ENCODE assay signal across 23 mouse cellular contexts in the genomic region with DNA sequence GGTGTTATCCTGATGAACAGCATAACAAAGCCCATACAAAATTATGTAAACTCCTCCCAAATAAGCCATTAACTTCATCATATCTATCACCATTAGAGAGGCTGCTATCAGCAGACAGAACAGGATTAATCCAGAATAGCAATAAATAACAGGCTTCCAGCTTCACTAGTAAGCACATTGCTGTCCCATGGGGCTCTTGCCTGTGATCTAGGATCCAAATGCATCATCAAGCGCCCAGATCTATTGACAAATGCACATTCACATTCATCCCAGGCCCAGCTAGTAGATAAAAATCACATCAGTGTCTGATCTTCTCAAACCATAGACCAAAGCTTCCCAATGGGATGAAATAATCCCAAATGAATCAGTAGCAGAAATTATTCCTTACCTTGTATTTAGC.
A peak's percentile ranks its signal among the peaks of the same experiment; 100 is the strongest.
DNase-seq lines count a peak whose midpoint lies in the region; ATAC-seq and TF ChIP-seq lines count a peak whose summit lies in the region.
"Had no signal": no experiment of that assay in that cellular context is flagged by ENCODE, and none has a peak within 500 bp of the region (broad histone marks: within the 10 kb centered on the region; RNA-seq: fewer than 3 reads in every experiment).

No protein-coding gene starts in this region.

- no peak overlapping the region for H3K4me3 ChIP-seq in hindbrain, embryonic 12.5 days
- no peak overlapping the region for H3K4me3 ChIP-seq in hindbrain, embryonic 10.5 days
- no peak overlapping the region for H3K4me3 ChIP-seq in midbrain, embryonic 14.5 days (replicated peaks; ENCODE audit: low read depth, low read length)
- no peak overlapping the region for H3K4me3 ChIP-seq in midbrain, embryonic 16.5 days (ENCODE audit: low read depth, low read length)
- no peak overlapping the region for H3K4me3 ChIP-seq in left cerebral cortex, adult 2 months
- H3K4me3 ChIP-seq: embryonic facial prominence, embryonic 12.5 days; embryonic facial prominence, embryonic 15.5 days; gastrocnemius, adult 2 months; hindbrain, embryonic 15.5 days had no signal

- H3K9me3 ChIP-seq in hindbrain, embryonic 12.5 days (replicated peaks) = no peaks in the 10 kb centered on the region
- no peaks in the 10 kb centered on the region for H3K9me3 ChIP-seq in hindbrain, embryonic 10.5 days
- no peaks in the 10 kb centered on the region for H3K9me3 ChIP-seq in midbrain, embryonic 14.5 days (ENCODE audit: control insufficient read depth, low read length)
- H3K9me3 ChIP-seq in midbrain, embryonic 16.5 days (replicated peaks; ENCODE audit: control insufficient read depth, low read length, poor library complexity, severe bottlenecking) = no peaks in the 10 kb centered on the region
- H3K9me3 ChIP-seq: embryonic facial prominence, embryonic 12.5 days; embryonic facial prominence, embryonic 15.5 days; hindbrain, embryonic 15.5 days had no signal

- 0 out of 2 replicates have a peak overlapping the region, but pooled peaks have one; percentile 4 for H3K27ac ChIP-seq in hindbrain, embryonic 12.5 days
- H3K27ac ChIP-seq in hindbrain, embryonic 10.5 days = no peak overlapping the region
- no peak overlapping the region for H3K27ac ChIP-seq in midbrain, embryonic 14.5 days (replicated peaks; ENCODE audit: low read depth, low read length)
- no peak overlapping the region for H3K27ac ChIP-seq in midbrain, embryonic 16.5 days (ENCODE audit: low read length)
- no peak overlapping the region for H3K27ac ChIP-seq in left cerebral cortex, adult 2 months
- H3K27ac ChIP-seq: embryonic facial prominence, embryonic 12.5 days; embryonic facial prominence, embryonic 15.5 days; gastrocnemius, adult 2 months; hindbrain, embryonic 15.5 days had no signal

- WGBS in hindbrain, embryonic 12.5 days = 40% methylated on average over 1 of the region's 1 CpGs
- WGBS in hindbrain, embryonic 10.5 days = 68% methylated on average over 1 of the region's 1 CpGs
- WGBS in midbrain, embryonic 14.5 days = 51% methylated on average over 1 of the region's 1 CpGs
- WGBS in midbrain, embryonic 16.5 days = 42% methylated on average over 1 of the region's 1 CpGs

- H3K4me2 ChIP-seq in hindbrain, embryonic 12.5 days (replicated peaks) = no peak overlapping the region
- H3K4me2 ChIP-seq in midbrain, embryonic 14.5 days (ENCODE audit: low read length) = no peak overlapping the region
- H3K4me2 ChIP-seq in midbrain, embryonic 16.5 days (ENCODE audit: low read length) = no peak overlapping the region
- H3K4me2 ChIP-seq: embryonic facial prominence, embryonic 12.5 days; embryonic facial prominence, embryonic 15.5 days; heart, embryonic 11.5 days; hindbrain, embryonic 15.5 days had no signal

- no peaks in the 10 kb centered on the region for H3K27me3 ChIP-seq in hindbrain, embryonic 12.5 days
- H3K27me3 ChIP-seq in hindbrain, embryonic 10.5 days (ENCODE audit: insufficient read depth, poor library complexity, severe bottlenecking) = no peaks in the 10 kb centered on the region
- H3K27me3 ChIP-seq in midbrain, embryonic 14.5 days (ENCODE audit: control insufficient read depth, insufficient read depth, low read length) = no peaks in the 10 kb centered on the region
- no peaks in the 10 kb centered on the region for H3K27me3 ChIP-seq in midbrain, embryonic 16.5 days (ENCODE audit: control insufficient read depth, insufficient read depth, low read depth, low read length)
- H3K27me3 ChIP-seq: embryonic facial prominence, embryonic 12.5 days; embryonic facial prominence, embryonic 15.5 days; hindbrain, embryonic 15.5 days had no signal

- TF ChIP-seq CTCF in brain, embryonic 14.5 days (IDR thresholded peaks at IDR 0.05; ENCODE audit: borderline replicate concordance, extremely low read depth, insufficient read depth, insufficient read length) = no peak
- TF ChIP-seq CTCF in left cerebral cortex, adult 2 months (IDR thresholded peaks at IDR 0.05) = no peak

- no peak overlapping the region for H3K9ac ChIP-seq in hindbrain, embryonic 12.5 days
- H3K9ac ChIP-seq in midbrain, embryonic 14.5 days (replicated peaks; ENCODE audit: low read length) = no peak overlapping the region
- H3K9ac ChIP-seq in midbrain, embryonic 16.5 days (ENCODE audit: low read depth, low read length) = no peak overlapping the region
- H3K9ac ChIP-seq: embryonic facial prominence, embryonic 12.5 days; embryonic facial prominence, embryonic 15.5 days; forebrain, postnatal 0 days; hindbrain, embryonic 15.5 days had no signal

- DNase-seq in embryo, embryonic 10.5 days (ENCODE audit: low spot score) = peak; percentile 11
- no peak for DNase-seq in embryo, embryonic 10 days (ENCODE audit: low spot score)
- DNase-seq in hindbrain, embryonic 10.5 days (ENCODE audit: low spot score) = no peak
- peak; percentile 51 for DNase-seq in midbrain, embryonic 14.5 days
- DNase-seq in brain, embryonic 14.5 days (ENCODE audit: low read depth) = peak; percentile 32
- no peak for DNase-seq in left cerebral cortex, adult 2 months (ENCODE audit: extremely low spot score in 1 of 2, low spot score in 2 of 2)
- DNase-seq: adrenal gland, adult 8-10 months; adrenal gland, postnatal 25 days; cerebellum, adult 18-20 months; cerebellum, adult 9-10 months; cerebellum, postnatal 14 days; forebrain, postnatal 0 days; gastrocnemius, adult 2 months; gastrocnemius, postnatal 14 days; heart, adult 11 months had no signal

- no peaks in the 10 kb centered on the region for H3K36me3 ChIP-seq in hindbrain, embryonic 12.5 days
- no peaks in the 10 kb centered on the region for H3K36me3 ChIP-seq in hindbrain, embryonic 10.5 days
- no peaks in the 10 kb centered on the region for H3K36me3 ChIP-seq in midbrain, embryonic 14.5 days (ENCODE audit: control insufficient read depth, insufficient read depth, low read length)
- H3K36me3 ChIP-seq in midbrain, embryonic 16.5 days (ENCODE audit: control insufficient read depth, insufficient read depth, low read length) = no peaks in the 10 kb centered on the region
- H3K36me3 ChIP-seq: embryonic facial prominence, embryonic 12.5 days; embryonic facial prominence, embryonic 15.5 days; hindbrain, embryonic 15.5 days had no signal

- no peak for TF ChIP-seq POLR2A in brain, embryonic 14.5 days (IDR thresholded peaks at IDR 0.05; ENCODE audit: borderline replicate concordance, extremely low read depth, insufficient read depth, insufficient read length, poor library complexity, severe bottlenecking)

- no peaks in the 10 kb centered on the region for H3K4me1 ChIP-seq in hindbrain, embryonic 12.5 days
- no peaks in the 10 kb centered on the region for H3K4me1 ChIP-seq in hindbrain, embryonic 10.5 days (replicated peaks)
- H3K4me1 ChIP-seq in midbrain, embryonic 14.5 days (ENCODE audit: control insufficient read depth, insufficient read depth, low read length) = no peaks in the 10 kb centered on the region
- no peaks in the 10 kb centered on the region for H3K4me1 ChIP-seq in midbrain, embryonic 16.5 days (ENCODE audit: control insufficient read depth, insufficient read depth, low read length)
- H3K4me1 ChIP-seq: embryonic facial prominence, embryonic 12.5 days; embryonic facial prominence, embryonic 15.5 days; hindbrain, embryonic 15.5 days had no signal

- no peak for ATAC-seq in hindbrain, embryonic 12.5 days (ENCODE audit: low FRiP score)
- no peak for ATAC-seq in midbrain, embryonic 14.5 days (ENCODE audit: low FRiP score, low TSS enrichment)
- ATAC-seq in midbrain, embryonic 16.5 days = no peak
- ATAC-seq: activated CD4-positive, CD25-positive, alpha-beta regulatory T cell, adult 4 months; forebrain, embryonic 14.5 days; forebrain, postnatal 0 days had no signal

- intact Hi-C loops in left cerebral cortex, adult 2 months (cut with DNase I) = no loop called here

Comparison
In these comparisons a context has a peak if more than half of its experiments do, and no peak if none do; other contexts are left out.
1. DNase-seq: peak in embryo, embryonic 10.5 days (single experiment), midbrain, embryonic 14.5 days (single experiment) and brain, embryonic 14.5 days (single experiment); none in embryo, embryonic 10 days (single experiment), hindbrain, embryonic 10.5 days (single experiment) and left cerebral cortex, adult 2 months (0 of 2).